Mouse (Mus musculus) heart, embryonic 12.5 days (tissue): Measurements from ENCODE around the gene Gm13272. TPM values are rescaled to one million over a fixed set of nuclear protein-coding genes. Genes with fewer than 3 reads are reported as not detected.
"Not testable (repeated sequence)": the region's sequence is repeated elsewhere in the genome, so short reads cannot be mapped to it uniquely, and the experiment has no call there.

ENCODE experiments used
- ATAC-seq: fragments of 200-750 bp; cut with Nextera tagmentation; 2 replicates; pipeline ENCODE4 v1.8.0; 2017; ENCODE audit warnings: moderate TSS enrichment, moderate library complexity; ENCODE audit not compliant: insufficient number of reproducible peaks, low FRiP score
- H3K27ac ChIP-seq: fragments of 300-500 bp; sonication (generic); 2 replicates; pipeline ENCODE4 v1.5.1; 2016; ENCODE audit warnings: mild to moderate bottlenecking, moderate library complexity; ENCODE audit not compliant: poor library complexity, severe bottlenecking
- H3K27me3 ChIP-seq: fragments of 300-500 bp; sonication (generic); replicated peaks from 2 replicates; pipeline ENCODE4 v1.6.1; 2016; ENCODE audit warnings: mild to moderate bottlenecking, moderate library complexity
- H3K36me3 ChIP-seq: fragments of 300-500 bp; sonication (generic); 2 replicates; pipeline ENCODE4 v1.6.1; 2016; ENCODE audit warnings: mild to moderate bottlenecking, moderate library complexity
- H3K4me1 ChIP-seq: fragments of 300-500 bp; sonication (generic); replicated peaks from 2 replicates; pipeline ENCODE4 v1.6.1; 2016; ENCODE audit warnings: mild to moderate bottlenecking
- H3K4me2 ChIP-seq: fragments of 300-500 bp; sonication (generic); 2 replicates; pipeline ENCODE4 v1.6.1; 2016; ENCODE audit warnings: mild to moderate bottlenecking, moderate library complexity
- H3K4me3 ChIP-seq: fragments of 300-500 bp; sonication (generic); 2 replicates; pipeline ENCODE4 v1.5.1; 2016; ENCODE audit warnings: mild to moderate bottlenecking
- H3K9ac ChIP-seq: fragments of 300-500 bp; sonication (generic); 2 replicates; pipeline ENCODE4 v1.6.1; 2016; ENCODE audit warnings: mild to moderate bottlenecking, moderate library complexity
- H3K9me3 ChIP-seq: fragments of 300-500 bp; sonication (generic); replicated peaks from 2 replicates; pipeline ENCODE4 v1.6.1; 2016; ENCODE audit warnings: mild to moderate bottlenecking, moderate library complexity
- polyA plus RNA-seq: library from polyadenylated mRNA; unstranded; fragments of >200 nt; fragmentation: Nextera tagmentation; extraction: Ambion mirVana; gene quantifications from 2 replicates; pipeline ENCODE4 v1.2.1, GENCODE M21; 2016

Gene Gm13272
- polyA plus RNA-seq, 1 experiment from 2014 or later: 0.24 TPM

- ATAC-seq, H3K9ac ChIP-seq, H3K27ac ChIP-seq, H3K4me1 ChIP-seq, H3K27me3 ChIP-seq, H3K4me2 ChIP-seq, H3K36me3 ChIP-seq, H3K9me3 ChIP-seq, H3K4me3 ChIP-seq: not testable (repeated sequence)
These were observed 47.5 kb downstream of the Gm13272 start, which contains the start of gene Ifna6 for GRCm38 (mm10) chr4:88827116-88827515. TSS of gene Ifna6 (plus strand) at chr4:88827416.

Other genes with a start within 250 kb of the Gm13272 start
- not detected in 2 replicates for gene Ifna15, start 221.6 kb upstream of the Gm13272 start, polyA plus RNA-seq
- not detected in 2 replicates for gene Ifna14, start 208.1 kb upstream of the Gm13272 start, polyA plus RNA-seq
- not detected in 2 replicates for gene Ifna9, start 187.5 kb upstream of the Gm13272 start, polyA plus RNA-seq
- not detected in 2 replicates for gene Ifna12, start 176.5 kb upstream of the Gm13272 start, polyA plus RNA-seq
- not detected in 2 replicates for gene C87499, start 145.4 kb upstream of the Gm13272 start, polyA plus RNA-seq
- gene Ifna13, start 135.4 kb upstream of the Gm13272 start, polyA plus RNA-seq: not detected in 2 replicates
- not detected in 2 replicates for gene Ifna16, start 102.9 kb upstream of the Gm13272 start, polyA plus RNA-seq
- gene Ifna2, start 95.9 kb upstream of the Gm13272 start, polyA plus RNA-seq: not detected in 2 replicates
- gene Ifnab, start 88.5 kb upstream of the Gm13272 start, polyA plus RNA-seq: not detected in 2 replicates
- gene Gm26566, start 58.0 kb upstream of the Gm13272 start, polyA plus RNA-seq: 0.83 and 1.1 TPM in 2 replicates
- 108 and 112 TPM in 2 replicates for gene Klhl9, start 57.4 kb upstream of the Gm13272 start, polyA plus RNA-seq
- not detected in 2 replicates for gene Gm13271, start 25.0 kb upstream of the Gm13272 start, polyA plus RNA-seq
- gene Gm13283, start 19.7 kb upstream of the Gm13272 start, polyA plus RNA-seq: 0.14 TPM in 1 of 2 replicates, not detected in the other
- gene Gm13290, start 6.0 kb upstream of the Gm13272 start, polyA plus RNA-seq: 0.33 and 0.35 TPM in 2 replicates
- not detected in 2 replicates for gene Gm13289, start 2.9 kb upstream of the Gm13272 start, polyA plus RNA-seq
- 0.15 and 0.33 TPM in 2 replicates for gene Ifnz, start 2.3 kb downstream of the Gm13272 start, polyA plus RNA-seq
- not detected in 2 replicates for gene Gm13276, start 5.9 kb downstream of the Gm13272 start, polyA plus RNA-seq
- not detected in 2 replicates for gene Gm13277, start 8.8 kb downstream of the Gm13272 start, polyA plus RNA-seq
- gene Gm13278, start 11.7 kb downstream of the Gm13272 start, polyA plus RNA-seq: not detected in 2 replicates
- gene Gm13275, start 14.6 kb downstream of the Gm13272 start, polyA plus RNA-seq: not detected in 2 replicates
- not detected in 2 replicates for gene Gm13279, start 17.5 kb downstream of the Gm13272 start, polyA plus RNA-seq
- 1.1 TPM in 1 of 2 replicates, not detected in the other for gene Gm13285, start 19.8 kb downstream of the Gm13272 start, polyA plus RNA-seq
- 1.2 TPM in 1 of 2 replicates, not detected in the other for gene Gm13287, start 23.4 kb downstream of the Gm13272 start, polyA plus RNA-seq
- not detected in 2 replicates for gene Gm13288, start 25.7 kb downstream of the Gm13272 start, polyA plus RNA-seq
- gene Ifna7, start 36.4 kb downstream of the Gm13272 start, polyA plus RNA-seq: not detected in 2 replicates
- not detected in 2 replicates for gene Ifna11, start 40.1 kb downstream of the Gm13272 start, polyA plus RNA-seq
- not detected in 2 replicates for gene Ifna6, start 47.6 kb downstream of the Gm13272 start, polyA plus RNA-seq
- gene Ifna5, start 55.7 kb downstream of the Gm13272 start, polyA plus RNA-seq: not detected in 2 replicates
- not detected in 2 replicates for gene Ifna4, start 62.0 kb downstream of the Gm13272 start, polyA plus RNA-seq
- not detected in 2 replicates for gene Ifna1, start 70.2 kb downstream of the Gm13272 start, polyA plus RNA-seq
- not detected in 2 replicates for gene Ifne, start 100.4 kb downstream of the Gm13272 start, polyA plus RNA-seq